Mouse (Mus musculus) mouse trophoblast stem cell (cell line): ENCODE measurements around the gene Fpr1.
"Not testable (repeated sequence)": the region's sequence is repeated elsewhere in the genome, so short reads cannot be mapped to it uniquely, and the experiment has no call there.

Source experiments
- in situ Hi-C, 2 experiments: fragments of 300-500 bp; cut with MseI, MboI; formaldehyde crosslinking; loops; 2 replicates in 1 of 2; 3 replicates in 1 of 2; pipeline ENCODE4 v1.15.1; 2025

Gene Fpr1

GRCm38 (mm10) chr17:17883840-17884239 is at the start of gene Fpr1:
Gene Fpr1, minus strand, starts transcription at chr17:17883940.
- in situ Hi-C loops, result no loop called here

- in situ Hi-C loops, result no loop called here
Observed at GRCm38 (mm10) chr17:17917782-17918181, 34.0 kb upstream of the Fpr1 start.

- in situ Hi-C loops, result no loop called here
Observed at GRCm38 (mm10) chr17:17917376-17917775, 33.6 kb upstream of the Fpr1 start.

DNA sequence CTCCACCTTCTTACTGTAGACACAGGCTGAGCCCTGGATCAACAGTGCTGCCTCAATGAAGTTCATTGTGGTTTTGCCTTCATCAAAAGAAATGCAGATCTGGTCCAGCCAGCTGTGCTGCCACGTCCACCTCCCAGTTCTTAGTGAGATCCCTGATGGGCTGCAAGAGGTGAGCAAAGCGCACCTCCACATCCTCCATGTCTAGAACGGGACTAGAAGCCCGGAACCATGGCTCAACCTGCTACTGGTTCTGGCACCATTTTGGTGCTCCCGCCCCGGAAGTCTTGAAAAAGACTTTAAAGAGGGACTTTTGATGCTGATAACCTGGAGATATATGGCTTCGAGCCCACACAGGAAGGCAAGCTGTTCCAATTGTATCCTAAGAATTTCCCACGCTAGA is 28.9 kb upstream of the Fpr1 start:
- in situ Hi-C loops, result not testable (repeated sequence)

GRCm38 (mm10) chr17:17909636-17910421 is 26.1 kb upstream of the Fpr1 start:
- in situ Hi-C loops, result no loop called here

- in situ Hi-C loops, result no loop called here
Observed at GRCm38 (mm10) chr17:17900768-17901167, 17.0 kb upstream of the Fpr1 start.

- in situ Hi-C loops, result loop anchor here in 1 of 2 experiments (10.0 kb wide), 1 partner anchor 114 kb away; no protein-coding TSS in a partner anchor
Observed at GRCm38 (mm10) chr17:17899268-17899667, 15.5 kb upstream of the Fpr1 start.

- in situ Hi-C loops, result loop anchor here in 1 of 2 experiments (10.0 kb wide), 1 partner anchor 111 kb away; no protein-coding TSS in a partner anchor
Observed at GRCm38 (mm10) chr17:17896039-17896438, 12.3 kb upstream of the Fpr1 start.

DNA sequence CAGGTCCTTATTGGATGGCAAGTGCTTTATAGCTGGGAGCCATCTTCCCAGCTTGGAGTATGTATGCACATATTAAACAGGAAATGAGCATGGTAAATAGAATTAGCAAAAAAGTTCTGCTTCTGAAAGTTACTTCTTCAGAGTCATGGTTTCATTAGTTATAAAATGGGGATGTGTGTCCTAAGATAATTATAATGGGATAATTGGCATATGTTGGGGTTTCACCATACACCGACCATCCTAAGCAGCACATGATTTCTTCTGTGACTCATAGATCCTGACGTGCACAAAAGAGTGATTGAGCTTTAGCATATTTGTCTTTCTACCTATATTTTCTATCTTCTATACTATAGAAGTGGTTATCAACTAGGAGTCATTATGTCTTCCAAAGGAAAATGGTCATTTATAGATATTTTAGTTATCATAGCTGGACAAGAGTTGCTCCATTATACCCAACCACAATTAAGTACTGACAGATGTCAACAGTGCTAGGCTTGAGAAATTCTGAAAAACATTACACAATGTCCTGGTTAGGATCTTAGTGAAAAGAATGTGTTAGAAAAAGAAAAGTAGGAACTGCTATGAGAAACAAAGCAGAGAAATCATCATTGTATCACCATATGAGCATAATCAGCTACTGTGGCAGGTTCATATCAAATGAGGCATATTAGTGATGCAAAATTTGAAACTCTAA is 6.1 kb upstream of the Fpr1 start:
- in situ Hi-C loops, result loop anchor here (5.0 to 10.0 kb wide), 2 partner anchors 105 to 123 kb away; no protein-coding TSS in a partner anchor

- in situ Hi-C loops, result no loop called here
Observed at GRCm38 (mm10) chr17:17887774-17888248, 4.1 kb upstream of the Fpr1 start, which contains the start of the genes Fpr2 and Fpr3. Gene Fpr2, plus strand, starts transcription at chr17:17887824. Gene Fpr3, plus strand, starts transcription at chr17:17887852.

- in situ Hi-C loops, result no loop called here
Observed at GRCm38 (mm10) chr17:17882672-17883071, 1.1 kb downstream of the Fpr1 start.

- in situ Hi-C loops, result no loop called here
Observed at GRCm38 (mm10) chr17:17879347-17879746, 4.4 kb downstream of the Fpr1 start.

GRCm38 (mm10) chr17:17871697-17872096 is 12.0 kb downstream of the Fpr1 start:
- in situ Hi-C loops, result no loop called here

DNA sequence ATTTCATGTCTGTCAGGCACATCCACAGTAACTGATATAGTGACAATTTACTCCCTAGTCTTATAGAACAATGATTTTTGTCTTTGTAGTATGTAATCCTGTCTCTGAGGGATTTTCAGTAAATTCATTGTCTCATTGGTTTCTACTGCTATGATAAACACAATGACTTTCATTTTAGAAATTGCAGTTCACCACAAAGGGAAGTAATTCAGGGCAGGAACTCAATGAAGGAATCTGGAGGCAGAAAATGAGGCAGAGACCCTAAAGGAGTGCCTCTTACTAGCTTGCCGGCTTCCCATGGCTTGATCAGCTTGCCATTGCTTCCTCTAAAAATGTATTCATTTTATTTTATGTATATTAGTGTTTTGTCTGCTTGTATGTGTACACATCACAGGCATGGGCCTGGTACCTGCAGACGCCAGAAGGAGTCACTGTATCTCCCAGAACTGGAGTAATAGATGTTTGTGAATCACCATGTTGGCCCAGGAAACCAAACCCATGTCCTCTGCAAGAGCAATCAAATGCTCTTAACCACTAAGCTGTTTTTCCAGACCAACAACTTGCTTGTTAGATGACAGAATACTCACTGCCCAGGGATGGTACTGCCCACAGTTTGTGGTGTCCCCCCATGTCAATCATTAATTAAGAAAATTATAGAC is 12.7 kb downstream of the Fpr1 start:
- in situ Hi-C loops, result no loop called here

DNA sequence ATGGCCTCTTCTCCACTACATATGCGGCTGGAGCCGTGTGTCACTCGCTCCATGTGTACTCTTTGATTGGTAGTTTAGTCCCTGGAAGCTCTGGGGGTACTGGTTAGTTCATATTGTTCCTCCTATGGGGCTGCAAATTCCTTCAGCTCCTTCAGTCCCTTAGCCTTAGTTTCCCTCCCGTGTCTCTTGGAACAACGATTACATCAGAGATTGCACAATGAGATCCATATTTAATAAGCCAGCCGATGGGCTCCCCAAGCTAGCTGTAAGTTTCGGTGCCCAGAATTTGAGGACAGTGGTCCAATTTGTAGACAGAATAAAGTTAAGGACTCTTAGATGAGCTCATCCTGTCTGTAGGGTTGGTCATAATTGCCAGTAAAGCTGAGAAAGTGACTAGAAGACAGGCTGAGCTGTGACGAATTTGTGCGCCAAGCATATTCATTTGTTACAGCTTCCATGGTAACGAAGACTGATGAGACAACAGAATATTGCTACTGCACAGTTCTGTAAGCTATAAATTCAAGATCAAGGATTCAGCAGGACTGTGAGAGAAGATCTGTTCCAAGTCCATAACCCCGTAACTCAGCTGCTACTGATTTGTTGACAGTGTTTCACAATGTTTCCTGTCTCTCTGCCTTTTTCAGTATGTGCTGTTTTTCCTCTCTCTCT is 16.8 kb downstream of the Fpr1 start:
- in situ Hi-C loops, result no loop called here

DNA sequence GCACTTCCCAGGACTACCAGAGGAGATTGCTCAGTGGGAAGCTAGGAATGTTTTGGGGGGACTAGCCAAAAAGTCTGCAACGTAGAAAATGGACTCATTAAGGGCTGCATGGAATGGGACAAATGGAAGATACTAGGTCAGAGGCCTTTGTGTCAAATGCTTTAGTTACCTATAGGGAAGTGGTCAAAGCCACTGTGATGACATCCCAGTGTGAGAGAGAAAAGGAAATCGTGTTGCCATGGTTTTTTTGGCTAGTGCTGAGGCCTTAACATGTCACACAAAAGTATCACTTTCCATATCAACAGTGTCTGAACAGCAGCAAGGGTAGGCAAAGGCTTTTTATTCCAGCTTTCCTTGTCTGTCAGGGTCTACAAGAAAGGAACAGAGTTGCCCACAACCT is 18.6 kb downstream of the Fpr1 start:
- in situ Hi-C loops, result no loop called here

GRCm38 (mm10) chr17:17862360-17862759 is 21.4 kb downstream of the Fpr1 start:
- in situ Hi-C loops, result no loop called here

DNA sequence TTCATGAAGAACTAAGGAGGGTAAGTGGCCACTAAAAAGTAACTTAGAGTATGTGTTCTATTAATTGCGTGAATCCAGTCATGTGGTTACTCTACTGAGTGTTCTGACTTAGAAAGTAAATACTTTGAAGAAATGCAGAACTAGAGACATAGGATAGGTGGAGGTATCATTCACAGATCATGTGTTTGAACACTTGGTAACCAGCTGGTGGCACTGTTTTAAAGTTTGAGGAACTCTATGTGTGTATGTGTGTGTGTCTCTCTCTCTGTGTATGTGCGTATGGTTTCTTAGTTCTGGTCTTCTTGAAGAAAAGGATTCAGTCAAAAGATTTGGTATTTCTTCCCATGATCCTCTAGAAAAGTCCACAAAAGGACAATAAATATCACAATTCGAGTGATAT is 23.6 kb downstream of the Fpr1 start:
- in situ Hi-C loops, result no loop called here

DNA sequence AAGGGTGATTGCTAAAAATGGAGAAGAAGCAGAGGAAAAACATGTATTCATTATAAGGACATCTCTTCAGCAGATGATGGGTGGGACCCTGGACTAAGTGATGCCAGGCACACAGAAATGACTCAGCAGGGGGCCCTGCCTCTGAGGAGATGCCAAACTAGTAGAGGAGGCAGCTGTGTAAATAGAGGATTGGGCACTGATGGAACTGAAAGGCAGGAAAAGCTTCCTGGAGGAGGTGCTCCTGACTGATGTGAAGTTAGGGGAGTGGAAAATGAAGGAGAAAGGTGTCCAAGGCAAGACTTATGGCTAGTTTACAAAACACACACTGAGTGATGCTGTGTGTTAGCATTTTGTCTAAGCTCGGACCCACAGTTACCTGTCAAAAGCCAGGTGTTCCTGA is 26.3 kb downstream of the Fpr1 start:
- in situ Hi-C loops, result no loop called here

GRCm38 (mm10) chr17:17856612-17857011 is 27.1 kb downstream of the Fpr1 start:
- in situ Hi-C loops, result no loop called here

- in situ Hi-C loops, result no loop called here
Observed at GRCm38 (mm10) chr17:17855064-17855838, 28.5 kb downstream of the Fpr1 start, which contains the start of gene Has1. Gene Has1, minus strand, starts transcription at chr17:17855205.
